Mouse (Mus musculus) layer of hippocampus, postnatal 14 days (tissue): ENCODE measurements around the gene Ppp1r36. TPM values are rescaled to one million over a fixed set of nuclear protein-coding genes. Genes with fewer than 3 reads are reported as not detected.

ENCODE experiments used
- DNase-seq, 2 experiments: peaks; one replicate each; pipeline ENCODE4 v3.0.0; 2021 to 2022; ENCODE audit warnings: low spot score in 2 of 2, mixed read lengths in 1 of 2
- total RNA-seq, 2 experiments: library from RNA; stranded (reverse); gene quantifications; 2 replicates each; pipeline ENCODE4 v1.2.3; 2021

Gene Ppp1r36
- total RNA-seq, 2 experiments from 2014 or later = 1.1 to 3.0 TPM

GRCm38 (mm10) chr12:76486943-76487342 lies 69.6 kb downstream of the Ppp1r36 start:
- DNase-seq = no peak

Other genes with a start within 250 kb of the Ppp1r36 start
- gene Esr2, start 240.3 kb upstream of the Ppp1r36 start, total RNA-seq = under 1 TPM; 0.12 to 0.21 TPM
- not detected for gene Tex21, start 170.8 kb upstream of the Ppp1r36 start, total RNA-seq
- gene Mthfd1, start 162.2 kb upstream of the Ppp1r36 start, total RNA-seq = 10 to 100 TPM; 41.8 to 44.0 TPM
- gene Akap5, start 92.6 kb upstream of the Ppp1r36 start, total RNA-seq = 10 to 100 TPM; 57.5 to 60.4 TPM
- 10 to 100 TPM; 19.2 to 22.2 TPM for gene Zbtb25, start 47.9 kb upstream of the Ppp1r36 start, total RNA-seq
- 1 to 10 TPM; 7.0 TPM for gene Zbtb1, start 47.3 kb upstream of the Ppp1r36 start, total RNA-seq
- 100 to 1,000 TPM; 109 to 128 TPM for gene Hspa2, start 13.4 kb upstream of the Ppp1r36 start, total RNA-seq
- gene Plekhg3, start 113.4 kb downstream of the Ppp1r36 start, total RNA-seq = 10 to 100 TPM; 16.1 to 18.6 TPM